Mouse (Mus musculus): ENCODE results near the gene Gucd1. TPM values are rescaled to one million over a fixed set of nuclear protein-coding genes. Genes with fewer than 3 reads are reported as not detected.
A peak's percentile ranks its signal among the peaks of the same experiment; 100 is the strongest.

Gene Gucd1
- total and polyA plus RNA-seq, 2 experiments from 2014 or later: 12.6 to 41.2 TPM

GRCm38 (mm10) chr10:75487131-75487530 is 30.6 kb downstream of the Gucd1 start:
- TF ChIP-seq CTCF (IDR thresholded peaks at IDR 0.05): no peak
- no peak for ATAC-seq (ENCODE audit: low FRiP score)

GRCm38 (mm10) chr10:75486086-75486979 is 31.4 kb downstream of the Gucd1 start:
- no peaks in the 10 kb centered on the region for H3K27me3 ChIP-seq (ENCODE audit: insufficient read depth, low read length)
- DNase-seq (ENCODE audit: low spot score): peak; percentile 80
- no peak overlapping the region for H3K9ac ChIP-seq (replicated peaks; ENCODE audit: low read length, poor library complexity, severe bottlenecking)
- no peak overlapping the region for H3K4me2 ChIP-seq (ENCODE audit: low read depth, low read length, poor library complexity, severe bottlenecking)
- H3K36me3 ChIP-seq (ENCODE audit: insufficient read depth, low read length): no peaks in the 10 kb centered on the region
- no peaks in the 10 kb centered on the region for H3K9me3 ChIP-seq (ENCODE audit: low read length)
- no peaks in the 10 kb centered on the region for H3K4me1 ChIP-seq (ENCODE audit: insufficient read depth, low read length)
- H3K27ac ChIP-seq (ENCODE audit: low read depth, low read length): no peak overlapping the region
- peak; percentile 98 for TF ChIP-seq CTCF (IDR thresholded peaks at IDR 0.05)
- ATAC-seq (ENCODE audit: low FRiP score): peak; percentile 58; the same call in 1 of the 2 replicates
- WGBS: 48% methylated on average over 9 of the region's 9 CpGs
- no peak overlapping the region for H3K4me3 ChIP-seq (ENCODE audit: low read depth, low read length)

More at GRCm38 (mm10) chr10:75487131-75487530, 30.6 kb downstream of the Gucd1 start:
- WGBS: 69% methylated on average over 3 of the region's 3 CpGs
- Histone ChIP-seq H3K36me3 (ENCODE audit: insufficient read depth, low read length) (no peaks in the 10 kb centered on the region), H3K4me1 (ENCODE audit: insufficient read depth, low read length) (no peaks in the 10 kb centered on the region), H3K9ac (replicated peaks; ENCODE audit: low read length, poor library complexity, severe bottlenecking) (no peak overlapping the region), H3K27ac (ENCODE audit: low read depth, low read length) (no peak overlapping the region), H3K4me3 (ENCODE audit: low read depth, low read length) (no peak overlapping the region), H3K9me3 (ENCODE audit: low read length) (no peaks in the 10 kb centered on the region), H3K27me3 (ENCODE audit: insufficient read depth, low read length) (no peaks in the 10 kb centered on the region), H3K4me2 (ENCODE audit: low read depth, low read length, poor library complexity, severe bottlenecking) (no peak overlapping the region)
- DNase-seq (ENCODE audit: low spot score): peak; percentile 17

- H3K27me3 ChIP-seq (ENCODE audit: insufficient read depth, low read length): no peaks in the 10 kb centered on the region
- DNase-seq (ENCODE audit: low spot score) (no peak), ATAC-seq (ENCODE audit: low FRiP score) (no peak)
- H3K9ac ChIP-seq (replicated peaks; ENCODE audit: low read length, poor library complexity, severe bottlenecking): no peak overlapping the region
- H3K9me3 ChIP-seq (ENCODE audit: low read length): no peaks in the 10 kb centered on the region
- no peak for TF ChIP-seq CTCF (IDR thresholded peaks at IDR 0.05)
- no peaks in the 10 kb centered on the region for H3K36me3 ChIP-seq (ENCODE audit: insufficient read depth, low read length)
- H3K4me3 ChIP-seq (ENCODE audit: low read depth, low read length): no peak overlapping the region
- 72% methylated on average over 6 of the region's 6 CpGs for WGBS
- no peaks in the 10 kb centered on the region for H3K4me1 ChIP-seq (ENCODE audit: insufficient read depth, low read length)
- H3K4me2 ChIP-seq (ENCODE audit: low read depth, low read length, poor library complexity, severe bottlenecking): no peak overlapping the region
- H3K27ac ChIP-seq (ENCODE audit: low read depth, low read length): no peak overlapping the region
Observed at GRCm38 (mm10) chr10:75484767-75485166, 33.0 kb downstream of the Gucd1 start.

- Histone ChIP-seq H3K27me3 (ENCODE audit: insufficient read depth, low read length) (no peaks in the 10 kb centered on the region), H3K9me3 (ENCODE audit: low read length) (no peaks in the 10 kb centered on the region), H3K27ac (ENCODE audit: low read depth, low read length) (no peak overlapping the region), H3K4me2 (ENCODE audit: low read depth, low read length, poor library complexity, severe bottlenecking) (no peak overlapping the region), H3K4me3 (ENCODE audit: low read depth, low read length) (no peak overlapping the region), H3K4me1 (ENCODE audit: insufficient read depth, low read length) (no peaks in the 10 kb centered on the region), H3K9ac (replicated peaks; ENCODE audit: low read length, poor library complexity, severe bottlenecking) (no peak overlapping the region), H3K36me3 (ENCODE audit: insufficient read depth, low read length) (no peaks in the 10 kb centered on the region)
- TF ChIP-seq CTCF (IDR thresholded peaks at IDR 0.05): no peak
- no peak for ATAC-seq (ENCODE audit: low FRiP score)
- DNase-seq (ENCODE audit: low spot score): no peak
- 89% methylated on average over 6 of the region's 6 CpGs for WGBS
Observed at GRCm38 (mm10) chr10:75484066-75484465, 33.7 kb downstream of the Gucd1 start.

GRCm38 (mm10) chr10:75482919-75483483 is 34.8 kb downstream of the Gucd1 start:
- H3K9me3 ChIP-seq (ENCODE audit: low read length): no peaks in the 10 kb centered on the region
- ATAC-seq (ENCODE audit: low FRiP score) (no peak), DNase-seq (ENCODE audit: low spot score) (peak; percentile 2)
- no peak overlapping the region for H3K4me2 ChIP-seq (ENCODE audit: low read depth, low read length, poor library complexity, severe bottlenecking)
- H3K36me3 ChIP-seq (ENCODE audit: insufficient read depth, low read length): no peaks in the 10 kb centered on the region
- no peak overlapping the region for H3K27ac ChIP-seq (ENCODE audit: low read depth, low read length)
- no peak overlapping the region for H3K9ac ChIP-seq (replicated peaks; ENCODE audit: low read length, poor library complexity, severe bottlenecking)
- no peaks in the 10 kb centered on the region for H3K27me3 ChIP-seq (ENCODE audit: insufficient read depth, low read length)
- WGBS: 78% methylated on average over 11 of the region's 11 CpGs
- no peaks in the 10 kb centered on the region for H3K4me1 ChIP-seq (ENCODE audit: insufficient read depth, low read length)
- no peak overlapping the region for H3K4me3 ChIP-seq (ENCODE audit: low read depth, low read length)
- no peak for TF ChIP-seq CTCF (IDR thresholded peaks at IDR 0.05)

- H3K36me3 ChIP-seq (ENCODE audit: insufficient read depth, low read length): no peaks in the 10 kb centered on the region
- WGBS: 90% methylated on average over 5 of the region's 5 CpGs
- H3K4me2 ChIP-seq (ENCODE audit: low read depth, low read length, poor library complexity, severe bottlenecking): no peak overlapping the region
- no peak for DNase-seq (ENCODE audit: low spot score)
- no peak overlapping the region for H3K27ac ChIP-seq (ENCODE audit: low read depth, low read length)
- TF ChIP-seq CTCF (IDR thresholded peaks at IDR 0.05): no peak
- H3K4me1 ChIP-seq (ENCODE audit: insufficient read depth, low read length): no peaks in the 10 kb centered on the region
- no peak overlapping the region for H3K9ac ChIP-seq (replicated peaks; ENCODE audit: low read length, poor library complexity, severe bottlenecking)
- no peaks in the 10 kb centered on the region for H3K9me3 ChIP-seq (ENCODE audit: low read length)
- H3K27me3 ChIP-seq (ENCODE audit: insufficient read depth, low read length): no peaks in the 10 kb centered on the region
- no peak for ATAC-seq (ENCODE audit: low FRiP score)
- no peak overlapping the region for H3K4me3 ChIP-seq (ENCODE audit: low read depth, low read length)
Observed at GRCm38 (mm10) chr10:75482271-75482670, 35.5 kb downstream of the Gucd1 start.
